Mouse (Mus musculus): Measurements from ENCODE around the gene Tiam1.

Gene Tiam1

GRCm38 (mm10) chr16:89827496-89828125, 316.0 kb downstream of the Tiam1 start:
- no peak for ATAC-seq (ENCODE audit: insufficient number of reproducible peaks, low FRiP score, low TSS enrichment)

GRCm38 (mm10) chr16:89825875-89826274, 317.7 kb downstream of the Tiam1 start:
- ATAC-seq (ENCODE audit: insufficient number of reproducible peaks, low FRiP score, low TSS enrichment) = no peak

- ATAC-seq (ENCODE audit: insufficient number of reproducible peaks, low FRiP score, low TSS enrichment) = peak; percentile 91
These were observed 320.7 kb downstream of the Tiam1 start for GRCm38 (mm10) chr16:89822882-89823281.

- no peak for ATAC-seq (ENCODE audit: insufficient number of reproducible peaks, low FRiP score, low TSS enrichment)
These were observed 324.9 kb downstream of the Tiam1 start for GRCm38 (mm10) chr16:89818661-89819060.

- no peak for ATAC-seq (ENCODE audit: insufficient number of reproducible peaks, low FRiP score, low TSS enrichment)
These were observed 325.5 kb downstream of the Tiam1 start for GRCm38 (mm10) chr16:89817861-89818630.

- no peak for ATAC-seq (ENCODE audit: insufficient number of reproducible peaks, low FRiP score, low TSS enrichment)
These were observed 326.3 kb downstream of the Tiam1 start for GRCm38 (mm10) chr16:89817301-89817700.

- no peak for ATAC-seq (ENCODE audit: insufficient number of reproducible peaks, low FRiP score, low TSS enrichment)
These were observed 326.9 kb downstream of the Tiam1 start for GRCm38 (mm10) chr16:89816506-89817172.

- no peak for ATAC-seq (ENCODE audit: insufficient number of reproducible peaks, low FRiP score, low TSS enrichment)
These were observed 330.0 kb downstream of the Tiam1 start for GRCm38 (mm10) chr16:89813536-89813935.

DNA sequence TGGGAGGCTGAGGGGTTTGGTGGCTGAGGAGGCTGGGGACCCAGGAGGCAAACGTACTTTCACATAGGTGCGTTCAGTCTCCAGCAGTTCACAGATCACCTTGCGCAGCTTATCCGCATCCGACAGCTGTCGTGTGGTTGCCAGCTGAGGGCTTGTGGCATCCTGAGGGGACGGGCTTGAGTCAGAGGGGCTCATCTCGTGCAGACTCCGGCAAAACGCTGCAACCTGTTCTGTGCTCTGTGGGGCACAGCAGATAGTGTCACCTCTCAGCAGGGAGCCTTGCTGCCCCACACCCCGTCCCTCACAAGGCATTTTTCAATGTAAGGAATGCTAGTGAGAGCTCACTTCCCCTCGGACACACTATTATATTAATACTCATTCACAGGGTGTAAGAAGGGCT, 330.7 kb downstream of the Tiam1 start:
- no peak for ATAC-seq (ENCODE audit: insufficient number of reproducible peaks, low FRiP score, low TSS enrichment)

- no peak for ATAC-seq (ENCODE audit: insufficient number of reproducible peaks, low FRiP score, low TSS enrichment)
These were observed 333.2 kb downstream of the Tiam1 start for GRCm38 (mm10) chr16:89810398-89810797.

DNA sequence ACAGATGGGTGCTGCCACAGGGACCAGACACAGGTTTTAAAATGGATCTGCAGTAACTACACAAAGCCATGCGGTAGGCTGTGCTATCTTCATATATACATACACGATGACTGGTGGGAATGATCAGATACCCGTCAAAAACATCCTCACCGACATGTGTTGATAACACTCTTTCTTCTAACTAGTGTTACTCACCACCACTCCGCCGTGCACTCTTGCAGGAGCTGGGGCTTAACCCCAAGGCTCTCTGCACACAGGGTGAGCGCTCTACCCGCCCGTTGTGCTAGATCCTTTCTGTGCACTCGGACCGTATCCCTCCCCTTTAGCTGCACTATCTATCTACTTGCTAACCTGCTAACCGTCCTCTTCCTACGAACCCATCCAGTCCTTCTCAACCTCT, 335.4 kb downstream of the Tiam1 start:
- no peak for ATAC-seq (ENCODE audit: insufficient number of reproducible peaks, low FRiP score, low TSS enrichment)

DNA sequence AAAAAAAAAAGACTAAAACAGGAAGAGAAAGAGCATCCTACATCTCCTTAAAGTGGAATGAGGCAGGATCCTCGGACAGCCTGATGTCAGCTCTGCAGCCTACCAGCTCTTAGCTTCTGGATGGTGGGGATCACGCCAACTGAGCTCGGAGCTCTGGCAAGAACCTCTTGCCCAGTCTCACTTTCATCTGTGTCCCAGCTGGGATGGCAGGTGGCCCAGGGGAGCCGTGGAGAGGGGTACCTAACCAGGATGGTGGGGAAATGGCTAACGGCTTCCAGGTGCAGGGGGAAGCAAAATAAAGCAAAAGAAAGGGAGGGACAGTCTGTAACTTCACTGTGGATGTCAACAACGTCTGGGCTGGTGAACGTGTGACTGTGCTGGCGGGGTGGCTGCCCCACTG, 337.6 kb downstream of the Tiam1 start:
- ATAC-seq (ENCODE audit: insufficient number of reproducible peaks, low FRiP score, low TSS enrichment) = no peak

DNA sequence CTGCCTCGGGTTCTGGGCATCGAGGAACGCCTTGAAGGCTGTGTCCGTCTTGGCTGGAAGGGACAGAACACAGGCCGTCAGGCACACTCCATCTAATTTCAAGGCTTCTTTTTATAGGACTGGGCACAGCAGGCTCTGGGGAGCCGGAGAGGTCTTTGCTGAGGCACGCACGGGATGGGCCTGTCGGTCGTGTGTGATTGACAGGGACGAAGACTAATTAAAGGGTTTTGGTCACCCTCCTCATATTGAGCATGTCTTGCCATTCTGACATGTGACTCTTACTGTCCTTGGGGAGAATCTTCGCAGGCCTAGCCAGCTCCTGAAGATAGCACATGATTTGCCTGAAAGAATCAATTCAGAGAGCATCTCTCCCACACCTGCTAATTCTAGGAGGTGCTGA, 338.4 kb downstream of the Tiam1 start:
- ATAC-seq (ENCODE audit: insufficient number of reproducible peaks, low FRiP score, low TSS enrichment) = no peak

- no peak for ATAC-seq (ENCODE audit: insufficient number of reproducible peaks, low FRiP score, low TSS enrichment)
These were observed 342.1 kb downstream of the Tiam1 start for GRCm38 (mm10) chr16:89801493-89801892.

DNA sequence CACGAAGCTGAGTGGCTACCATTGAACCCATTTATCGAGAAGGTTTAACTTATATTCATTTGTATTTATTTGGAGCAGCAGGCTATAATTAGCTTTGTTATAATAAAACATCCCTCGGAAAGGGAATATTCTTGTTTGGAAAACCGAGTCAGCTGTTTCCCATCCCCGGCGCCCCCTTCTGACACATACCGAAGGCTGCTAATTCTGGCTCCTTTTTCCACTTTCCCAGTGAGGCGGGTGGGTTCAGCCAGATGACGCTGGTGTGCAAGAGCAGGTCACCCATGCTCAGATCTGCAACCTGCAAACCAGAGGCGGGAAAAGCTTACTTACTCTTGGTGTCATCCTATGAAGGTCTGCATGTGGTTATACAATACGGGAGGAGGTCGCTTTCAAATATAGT, 343.8 kb downstream of the Tiam1 start:
- no peak for ATAC-seq (ENCODE audit: insufficient number of reproducible peaks, low FRiP score, low TSS enrichment)

DNA sequence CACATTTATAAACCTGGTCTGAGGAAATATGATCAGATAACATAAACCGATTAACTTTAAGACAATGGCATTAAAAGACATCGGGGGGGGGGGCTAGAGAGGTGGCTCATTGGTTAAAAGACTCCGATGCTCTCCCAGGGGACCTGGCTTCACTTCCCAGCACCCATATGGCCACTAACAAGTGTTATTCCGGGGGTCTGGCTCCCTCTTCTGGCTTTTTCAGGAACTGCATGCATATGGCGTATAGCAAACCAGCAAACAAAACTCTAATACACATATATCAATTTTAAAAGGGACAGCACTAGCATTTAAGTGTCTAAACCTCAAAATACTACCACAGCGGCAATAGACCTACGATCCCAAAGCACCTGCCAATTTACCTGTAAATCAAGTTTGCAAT, 347.0 kb downstream of the Tiam1 start:
- no peak for ATAC-seq (ENCODE audit: insufficient number of reproducible peaks, low FRiP score, low TSS enrichment)

DNA sequence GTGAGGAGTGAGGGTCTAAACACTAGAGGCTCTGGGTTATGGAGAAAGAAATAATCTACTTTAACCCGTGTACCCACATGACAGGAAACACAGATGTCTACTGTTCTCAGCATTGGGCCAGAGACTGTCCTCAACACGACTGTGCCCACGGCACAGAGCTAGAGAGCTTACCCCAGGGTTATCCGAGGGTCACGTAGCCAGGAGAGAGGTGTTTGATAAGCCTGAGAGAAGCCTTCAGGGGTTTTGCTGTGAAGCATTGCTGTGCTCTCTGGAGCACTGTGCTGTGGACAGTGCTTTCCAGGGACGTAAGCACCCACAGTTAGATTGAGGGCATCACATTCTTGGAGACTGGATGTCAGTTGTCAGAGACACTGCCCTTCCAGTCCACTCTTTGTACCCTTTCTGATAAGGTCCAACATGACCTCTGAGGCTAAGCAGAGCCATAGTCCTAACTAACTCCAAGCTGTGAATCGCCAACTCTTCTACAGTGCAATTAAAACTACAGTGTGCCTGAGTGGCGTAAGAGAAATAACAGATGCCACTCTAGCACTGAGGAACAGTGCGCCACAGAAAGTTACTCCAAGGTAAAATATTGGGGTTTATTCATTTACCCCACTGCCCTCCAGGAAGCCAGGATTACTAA, 353.7 kb downstream of the Tiam1 start:
- no peak for ATAC-seq (ENCODE audit: insufficient number of reproducible peaks, low FRiP score, low TSS enrichment)

DNA sequence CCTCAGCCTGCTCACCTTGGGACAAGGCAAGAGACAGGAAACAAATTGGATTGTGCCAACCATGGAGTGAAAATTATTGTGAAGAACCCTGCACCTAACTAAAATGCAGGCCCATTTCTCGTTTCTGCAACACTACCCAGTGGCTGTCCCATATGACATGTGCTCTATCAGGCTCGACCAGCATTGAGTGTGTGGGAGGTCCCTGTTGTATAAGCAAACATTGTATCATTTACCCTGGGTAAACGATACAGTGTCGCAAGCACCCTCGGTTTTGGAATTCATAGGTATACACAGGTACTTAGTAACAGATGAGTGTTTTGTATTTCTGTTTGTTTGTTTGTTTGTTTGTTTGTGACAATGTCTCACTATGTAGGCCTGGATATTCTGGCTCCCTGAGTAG, 357.8 kb downstream of the Tiam1 start:
- no peak for ATAC-seq (ENCODE audit: insufficient number of reproducible peaks, low FRiP score, low TSS enrichment)

- ATAC-seq (ENCODE audit: insufficient number of reproducible peaks, low FRiP score, low TSS enrichment) = no peak
These were observed 363.9 kb downstream of the Tiam1 start for GRCm38 (mm10) chr16:89779705-89780104.

DNA sequence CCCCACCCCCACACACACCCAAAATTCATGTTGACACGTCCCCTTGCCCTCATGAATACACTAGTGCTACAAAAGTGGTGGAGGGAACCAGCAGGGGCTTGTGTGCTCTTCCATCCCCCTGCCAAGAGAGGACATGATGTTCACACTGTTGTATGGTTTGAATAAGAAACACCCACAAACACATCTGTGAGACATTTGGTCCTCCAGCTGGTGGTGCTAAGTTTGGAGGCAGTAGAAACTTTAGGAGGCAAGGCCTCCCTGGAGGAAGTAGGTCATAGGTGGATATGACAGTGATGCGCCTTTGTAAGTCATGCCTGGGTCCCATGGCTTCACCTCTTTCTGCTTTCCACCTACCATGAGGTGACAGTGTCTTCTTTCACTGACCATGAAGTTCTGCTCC, 366.1 kb downstream of the Tiam1 start:
- no peak for ATAC-seq (ENCODE audit: insufficient number of reproducible peaks, low FRiP score, low TSS enrichment)

DNA sequence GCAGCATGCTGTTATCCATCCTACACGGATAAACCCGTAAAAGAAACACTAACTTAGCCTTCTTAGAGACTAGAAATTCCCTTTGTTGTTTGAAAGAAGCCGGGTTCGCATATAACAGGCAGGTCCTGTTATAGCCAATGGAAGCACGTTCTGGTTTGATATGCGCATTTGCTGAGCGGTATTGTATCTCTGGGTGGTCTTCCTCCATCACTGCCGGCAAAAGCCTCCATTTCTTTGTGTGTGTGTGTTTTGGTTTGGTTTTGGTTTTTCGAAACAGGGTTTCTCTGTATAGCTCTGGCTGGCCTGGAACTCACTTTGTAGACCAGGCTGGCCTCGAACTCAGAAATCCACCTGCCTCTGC, 369.0 kb downstream of the Tiam1 start:
- ATAC-seq (ENCODE audit: insufficient number of reproducible peaks, low FRiP score, low TSS enrichment) = no peak
